Mouse (Mus musculus) CH12.LX (cell line): Measurements from ENCODE around the gene Brox. TPM values are rescaled to one million over a fixed set of nuclear protein-coding genes. Genes with fewer than 3 reads are reported as not detected.
"Not testable (repeated sequence)": the region's sequence is repeated elsewhere in the genome, so short reads cannot be mapped to it uniquely, and the experiment has no call there.

Experiments used
- DNase-seq: peaks from one replicate; pipeline ENCODE4 v3.0.0-alpha.2; 2013; ENCODE audit errors: extremely low read depth
- H3K27ac ChIP-seq: 2 replicates; pipeline ENCODE4 v1.5.1; 2012; ENCODE audit warnings: low read depth, mild to moderate bottlenecking, control low read depth, moderate library complexity; ENCODE audit not compliant: insufficient read depth
- H3K27me3 ChIP-seq: replicated peaks from 2 replicates; pipeline ENCODE3; 2012; ENCODE audit warnings: inconsistent platforms
- H3K36me3 ChIP-seq, 2 experiments: replicated peaks in 1 of 2; 2 replicates each; pipeline versions ENCODE3 to v1.6.1; 2012; ENCODE audit warnings: inconsistent platforms in 1 of 2, low read length in 1 of 2, mild to moderate bottlenecking in 1 of 2, mixed read lengths in 1 of 2, moderate library complexity in 1 of 2; ENCODE audit not compliant: control insufficient read depth in 1 of 2, insufficient read depth in 1 of 2
- H3K4me1 ChIP-seq, 2 experiments: 2 replicates each; pipeline ENCODE4 v1.6.1; 2012; ENCODE audit warnings: inconsistent platforms in 1 of 2, moderate library complexity in 1 of 2; ENCODE audit not compliant: insufficient read depth in 2 of 2, control insufficient read depth in 1 of 2
- H3K4me2 ChIP-seq: 2 replicates; pipeline ENCODE4 v1.6.1; 2012; ENCODE audit warnings: low read depth, mild to moderate bottlenecking, control low read depth; ENCODE audit not compliant: poor library complexity, insufficient read depth, severe bottlenecking
- H3K4me3 ChIP-seq, 3 experiments: fragments of 150-350 bp in 1 of 3; sonication (generic) in 1 of 3; replicated peaks in 1 of 3; 2 replicates each; pipeline versions ENCODE3 to v1.5.1; 2011 to 2012; ENCODE audit warnings: low read depth in 2 of 3, low read length in 2 of 3, mild to moderate bottlenecking in 2 of 3, moderate library complexity in 2 of 3, control low read depth in 1 of 3, improper control_type of control experiment in 1 of 3, inconsistent platforms in 1 of 3, mixed read lengths in 1 of 3; ENCODE audit not compliant: poor library complexity in 1 of 3
- H3K79me2 ChIP-seq: replicated peaks from 2 replicates; pipeline ENCODE4 v1.6.1; 2012; ENCODE audit warnings: mild to moderate bottlenecking, moderate library complexity; ENCODE audit not compliant: control insufficient read depth, poor library complexity, insufficient read depth, severe bottlenecking; ENCODE audit errors: extremely low read depth
- H3K9ac ChIP-seq: 2 replicates; pipeline ENCODE4 v1.6.1; 2012; ENCODE audit warnings: low read depth, mild to moderate bottlenecking, control low read depth, moderate library complexity; ENCODE audit not compliant: insufficient read depth
- H3K9me3 ChIP-seq: replicated peaks from 2 replicates; pipeline ENCODE3; 2012; ENCODE audit warnings: low read length, inconsistent platforms, mixed read lengths
- CHD1 ChIP-seq: IDR thresholded peaks from 2 replicates; pipeline ENCODE4 v1.6.1; 2012; ENCODE audit warnings: low read depth, low read length, improper control_type of control experiment, inconsistent platforms
- CHD2 ChIP-seq: IDR thresholded peaks from 2 replicates; pipeline ENCODE4 v1.6.1; 2011; ENCODE audit warnings: low read length, improper control_type of control experiment
- ELF1 ChIP-seq: IDR thresholded peaks from 2 replicates; pipeline ENCODE4 v1.6.1; 2014; ENCODE audit warnings: low read depth, mild to moderate bottlenecking, inconsistent platforms, low read length, improper control_type of control experiment
- EP300 ChIP-seq: IDR thresholded peaks from 2 replicates; pipeline ENCODE4 v1.6.1; 2011; ENCODE audit warnings: low read length, improper control_type of control experiment
- HCFC1 ChIP-seq: IDR thresholded peaks from 2 replicates; pipeline ENCODE4 v1.6.1; 2012; ENCODE audit warnings: low read depth, mild to moderate bottlenecking, inconsistent platforms, low read length, improper control_type of control experiment
- KAT2A ChIP-seq: IDR thresholded peaks from 2 replicates; pipeline ENCODE4 v1.6.1; 2012; ENCODE audit warnings: low read length, improper control_type of control experiment, inconsistent platforms; ENCODE audit not compliant: insufficient replicate concordance
- MAX ChIP-seq: IDR thresholded peaks from 2 replicates; pipeline ENCODE4 v1.6.1; 2011; ENCODE audit warnings: low read length, improper control_type of control experiment
- MAZ ChIP-seq: IDR thresholded peaks from 2 replicates; pipeline ENCODE4 v1.6.1; 2012; ENCODE audit warnings: low read depth, mild to moderate bottlenecking, inconsistent platforms, low read length, improper control_type of control experiment, moderate library complexity
- MXI1 ChIP-seq: IDR thresholded peaks from 2 replicates; pipeline ENCODE4 v1.6.1; 2011; ENCODE audit warnings: mild to moderate bottlenecking, low read depth, low read length, improper control_type of control experiment
- MYC ChIP-seq: IDR thresholded peaks from 2 replicates; pipeline ENCODE4 v1.6.1; 2011; ENCODE audit warnings: low read depth, mild to moderate bottlenecking, improper control_type of control experiment, low read length
- NELFE ChIP-seq: IDR thresholded peaks from 2 replicates; pipeline ENCODE4 v1.6.1; 2011; ENCODE audit warnings: low read depth, low read length, improper control_type of control experiment
- POLR2A ChIP-seq: IDR thresholded peaks from 2 replicates; pipeline ENCODE4 v1.6.1; 2011; ENCODE audit warnings: low read depth, mild to moderate bottlenecking, improper control_type of control experiment, low read length
- RCOR1 ChIP-seq: conservative IDR thresholded peaks from 2 replicates; pipeline ENCODE4 v1.6.1; 2012; ENCODE audit warnings: low read depth, mild to moderate bottlenecking, inconsistent platforms, low read length, improper control_type of control experiment
- SIN3A ChIP-seq: IDR thresholded peaks from 2 replicates; pipeline ENCODE4 v1.6.1; 2012; ENCODE audit warnings: low read length, improper control_type of control experiment, inconsistent platforms
- SMC3 ChIP-seq: IDR thresholded peaks from 2 replicates; pipeline ENCODE4 v1.6.1; 2011; ENCODE audit warnings: low read depth, low read length, improper control_type of control experiment
- TCF12 ChIP-seq: IDR thresholded peaks from 2 replicates; pipeline ENCODE4 v1.6.1; 2014; ENCODE audit warnings: low read depth, mild to moderate bottlenecking, inconsistent platforms, low read length, improper control_type of control experiment
- UBTF ChIP-seq: IDR thresholded peaks from 2 replicates; pipeline ENCODE4 v1.6.1; 2012; ENCODE audit warnings: low read depth, mild to moderate bottlenecking, inconsistent platforms, low read length, improper control_type of control experiment, moderate library complexity
- USF2 ChIP-seq: conservative IDR thresholded peaks from 2 replicates; pipeline ENCODE4 v1.6.1; 2011; ENCODE audit warnings: low read depth, low read length, improper control_type of control experiment
- ZKSCAN1 ChIP-seq: IDR thresholded peaks from 2 replicates; pipeline ENCODE4 v1.6.1; 2012; ENCODE audit warnings: low read depth, inconsistent platforms, low read length, improper control_type of control experiment, borderline replicate concordance
- ZMIZ1 ChIP-seq: IDR thresholded peaks from 2 replicates; pipeline ENCODE4 v1.6.1; 2012; ENCODE audit warnings: low read depth, mild to moderate bottlenecking, inconsistent platforms, low read length, improper control_type of control experiment
- dilution Hi-C: fragments of 300-500 bp; cut with MboI; formaldehyde crosslinking; loops from 2 replicates; pipeline ENCODE4 v1.14.3; 2020; ENCODE audit warnings: low sequenced_read_pairs; ENCODE audit not compliant: extremely low pct_unique_long_range_greater_than_20kb, extremely low pct_ligation_motif_present
- in situ Hi-C: fragments of 300-500 bp; cut with MboI; formaldehyde crosslinking; loops from 3 replicates; pipeline ENCODE4 v1.14.3; 2019; ENCODE audit warnings: low sequenced_read_pairs, low pct_ligation_motif_present, low pct_unique_long_range_greater_than_20kb, mixed read lengths
- polyA plus RNA-seq: library from polyadenylated mRNA; unstranded; fragments of >175 nt; gene quantifications from 2 replicates; pipeline ENCODE4 v1.2.1, GENCODE M21; 2012; ENCODE audit warnings: low read depth; ENCODE audit not compliant: insufficient read length
- total RNA-seq, 2 experiments: library from RNA; depleted of rRNA; stranded (reverse); fragments of 300-350 nt in 1 of 2; fragments of >200 nt in 1 of 2; gene quantifications; 2 replicates each; pipeline ENCODE4 v1.2.3; 2012 to 2014

The Brox gene
- total and polyA plus RNA-seq, 3 experiments = 20.4 to 37.8 (median 21.8) TPM

GRCm38 (mm10) chr1:183345817-183346195 lies 48.7 kb upstream of the Brox start:
- Histone ChIP-seq H3K4me3 (peak overlapping the region; percentile 90 to 97 (median 95)), H3K79me2 (peaks cover 16% of the 10 kb centered on the region), H3K4me2 (peak overlapping the region; percentile 76), H3K27me3 (no peaks in the 10 kb centered on the region), H3K4me1 (peaks cover 7 to 22% of the 10 kb centered on the region in 2 experiments; a peak in 3 of 4 replicates), H3K27ac (peak overlapping the region; percentile 26; the same call in 1 of the 2 replicates), H3K9me3 (no peaks in the 10 kb centered on the region), H3K36me3 (peaks cover 32 to 59% of the 10 kb centered on the region in 2 experiments), H3K9ac (peak overlapping the region; percentile 65)
- DNase-seq = no peak
- TF ChIP-seq EP300 (no peak), TCF12 (0 out of 2 replicates have a peak, but pooled peaks have one; percentile 1), RCOR1 (no peak), USF2 (no peak), NELFE (0 out of 2 replicates have a peak, but pooled peaks have one; percentile 3), KAT2A (no peak)
- in situ Hi-C loops (no loop called here), dilution Hi-C loops (no loop called here)

GRCm38 (mm10) chr1:183344886-183345816 lies 48.1 kb upstream of the Brox start:
- TF ChIP-seq HCFC1 (peak; percentile 84), SIN3A (peak; percentile 89), ELF1 (peak; percentile 96), CHD1 (0 out of 2 replicates have a peak, but pooled peaks have one; percentile 22), MAZ (peak; percentile 35; the same call in 1 of the 2 replicates), SMC3 (no peak), TCF12 (peak; percentile 2; the same call in 1 of the 2 replicates), RCOR1 (no peak), ZKSCAN1 (no peak), UBTF (no peak), NELFE (peak; percentile 54; the same call in 1 of the 2 replicates), ZMIZ1 (peak; percentile 20; the same call in 1 of the 2 replicates), POLR2A (peak; percentile 61), MXI1 (peak; percentile 82), MAX (no peak), MYC (no peak), KAT2A (peak; percentile 50; the same call in 1 of the 2 replicates), CHD2 (peak; percentile 40)
- TF ChIP-seq, all 38 proteins: peak for 12
- Histone ChIP-seq H3K9ac (peak overlapping the region; percentile 76), H3K4me3 (peak overlapping the region; percentile 90 to 97 (median 95)), H3K79me2 (peaks cover 16% of the 10 kb centered on the region), H3K27ac (peak overlapping the region; percentile 85), H3K27me3 (no peaks in the 10 kb centered on the region), H3K9me3 (no peaks in the 10 kb centered on the region), H3K4me1 (peaks cover 7 to 19% of the 10 kb centered on the region in 2 experiments; a peak in 3 of 4 replicates), H3K4me2 (peak overlapping the region; percentile 76; the same call in 1 of the 2 replicates), H3K36me3 (peaks cover 27 to 59% of the 10 kb centered on the region in 2 experiments)
- dilution Hi-C loops (no loop called here), in situ Hi-C loops (no loop called here)
- peak; percentile 91 for DNase-seq

GRCm38 (mm10) chr1:183342902-183343301 lies 45.8 kb upstream of the Brox start:
- DNase-seq, H3K27ac ChIP-seq, H3K4me2 ChIP-seq, H3K9ac ChIP-seq, H3K27me3 ChIP-seq, dilution Hi-C loops, H3K9me3 ChIP-seq, in situ Hi-C loops: not testable (repeated sequence)
- Histone ChIP-seq H3K79me2 (peaks cover 16% of the 10 kb centered on the region), H3K36me3 (peaks cover 22 to 59% of the 10 kb centered on the region in 2 experiments), H3K4me3 (peak overlapping the region in 1 of 3 experiments; percentile 23), H3K4me1 (peaks cover 7 to 11% of the 10 kb centered on the region in 2 experiments; a peak in 3 of 4 replicates)
